Mouse (Mus musculus) hematopoietic multipotent progenitor cell, adult 10-12 weeks (in vitro differentiated cells): ENCODE measurements around the gene Sowahd. TPM values are rescaled to one million over a fixed set of nuclear protein-coding genes. Genes with fewer than 3 reads are reported as not detected.

Experiments
- polyA plus RNA-seq: library from polyadenylated mRNA; stranded (reverse); fragments of >175 nt; gene quantifications from 2 replicates; pipeline ENCODE4 v1.2.3, GENCODE M21; 2012; ENCODE audit warnings: low replicate concordance

Gene Sowahd
- not detected in 2 replicates for polyA plus RNA-seq

GRCm38 (mm10) chrX:37048066-37048889 lies at the start of gene Sowahd:
Gene Sowahd, plus strand, starts transcription at chrX:37048845.

GRCm38 (mm10) chrX:37084927-37085660 lies 36.4 kb downstream of the Sowahd start, which contains the start of gene Rpl39:
Gene Rpl39, minus strand, starts transcription at chrX:37085402.

Other genes with a start within 250 kb of the Sowahd start
- 88.5 and 146 TPM in 2 replicates for gene Ube2a, start 174.9 kb upstream of the Sowahd start, polyA plus RNA-seq
- 0.52 and 2.8 TPM in 2 replicates for gene C330007P06Rik, start 174.7 kb upstream of the Sowahd start, polyA plus RNA-seq
- gene Nkrf, start 145.9 kb upstream of the Sowahd start, polyA plus RNA-seq: 0.50 and 1.0 TPM in 2 replicates
- gene Sept6, start 57.1 kb upstream of the Sowahd start, polyA plus RNA-seq: 10.4 and 28.4 TPM in 2 replicates
- gene Rpl39, start 36.6 kb downstream of the Sowahd start, polyA plus RNA-seq: 152 and 474 TPM in 2 replicates
- gene Upf3b, start 61.5 kb downstream of the Sowahd start, polyA plus RNA-seq: 1.1 and 13.2 TPM in 2 replicates
- gene Nkap, start 78.0 kb downstream of the Sowahd start, polyA plus RNA-seq: 7.2 and 10.4 TPM in 2 replicates
- gene Akap14, start 120.0 kb downstream of the Sowahd start, polyA plus RNA-seq: not detected in 2 replicates
- 13.7 and 245 TPM in 2 replicates for gene Ndufa1, start 142.3 kb downstream of the Sowahd start, polyA plus RNA-seq
- 3.3 and 3.9 TPM in 2 replicates for gene Rnf113a1, start 142.4 kb downstream of the Sowahd start, polyA plus RNA-seq
- gene Gm9, start 162.2 kb downstream of the Sowahd start, polyA plus RNA-seq: not detected in 2 replicates
- gene Rhox1, start 173.4 kb downstream of the Sowahd start, polyA plus RNA-seq: not detected in 2 replicates
- not detected in 2 replicates for gene Rhox2a, start 196.1 kb downstream of the Sowahd start, polyA plus RNA-seq
- not detected in 2 replicates for gene Rhox3a, start 201.1 kb downstream of the Sowahd start, polyA plus RNA-seq
- gene Rhox4a, start 216.5 kb downstream of the Sowahd start, polyA plus RNA-seq: not detected in 2 replicates